Mouse (Mus musculus) heart, postnatal 0 days (tissue): ENCODE measurements around the gene Slco2b1. TPM values are rescaled to one million over a fixed set of nuclear protein-coding genes. Genes with fewer than 3 reads are reported as not detected.

Experiments used
- ATAC-seq: fragments of 200-750 bp; cut with Nextera tagmentation; 2 replicates; pipeline ENCODE4 v1.8.0; 2017; ENCODE audit warnings: low read depth, moderate number of reproducible peaks, moderate library complexity; ENCODE audit not compliant: insufficient read depth
- DNase-seq: peaks from one replicate; pipeline ENCODE4 v3.0.0-alpha.2; 2016; ENCODE audit warnings: low spot score
- H3K27ac ChIP-seq: fragments of 300-500 bp; sonication (generic); 2 replicates; pipeline ENCODE4 v1.5.1; 2014; ENCODE audit warnings: low read depth, mild to moderate bottlenecking
- H3K27me3 ChIP-seq: fragments of 300-500 bp; sonication (generic); 2 replicates; pipeline ENCODE4 v1.6.1; 2014; ENCODE audit warnings: low read length, mixed read lengths; ENCODE audit not compliant: control insufficient read depth, insufficient read depth
- H3K36me3 ChIP-seq: fragments of 300-500 bp; sonication (generic); replicated peaks from 2 replicates; pipeline ENCODE4 v1.6.1; 2014; ENCODE audit warnings: low read length, mixed read lengths; ENCODE audit not compliant: control insufficient read depth, insufficient read depth
- H3K4me1 ChIP-seq: fragments of 300-500 bp; sonication (generic); 2 replicates; pipeline ENCODE4 v1.6.1; 2014; ENCODE audit warnings: antibody characterized with exemption; ENCODE audit not compliant: control insufficient read depth, insufficient read depth
- H3K4me2 ChIP-seq: fragments of 300-500 bp; sonication (generic); 2 replicates; pipeline ENCODE4 v1.6.1; 2014; ENCODE audit warnings: low read depth, mild to moderate bottlenecking, low read length, moderate library complexity
- H3K4me3 ChIP-seq: fragments of 300-500 bp; sonication (generic); 2 replicates; pipeline ENCODE4 v1.5.1; 2014; ENCODE audit warnings: low read depth, low read length
- H3K9ac ChIP-seq: fragments of 300-500 bp; sonication (generic); replicated peaks from 2 replicates; pipeline ENCODE4 v1.6.1; 2014; ENCODE audit warnings: low read depth, low read length, mixed read lengths
- H3K9me3 ChIP-seq: fragments of 300-500 bp; sonication (generic); replicated peaks from 2 replicates; pipeline ENCODE4 v1.6.1; 2016; ENCODE audit warnings: low read length; ENCODE audit not compliant: control insufficient read depth
- CTCF ChIP-seq: IDR thresholded peaks from 2 replicates; pipeline ENCODE4 v1.5.1; 2016; ENCODE audit warnings: antibody characterized with exemption, control low read depth, low read depth
- EP300 ChIP-seq: IDR thresholded peaks from 2 replicates; pipeline ENCODE4 v1.6.1; 2016; ENCODE audit warnings: antibody characterized with exemption, low read depth
- WGBS: fragments of 180-500 bp; shearing (Covaris S2); extraction: QIAGEN DNeasy Blood & Tissue Kit; methylation state at CpG from one replicate; pipeline ENCODE4 v1.1.7; 2014; 5-methylcytosine and 5-hydroxymethylcytosine counted together
- polyA plus RNA-seq: library from polyadenylated mRNA; unstranded; fragments of >200 nt; fragmentation: Nextera tagmentation; extraction: Ambion mirVana; gene quantifications from 2 replicates; pipeline ENCODE4 v1.2.1, GENCODE M21; 2015
- total RNA-seq: library from RNA; depleted of rRNA; stranded (reverse); fragments of >200 nt; gene quantifications from 2 replicates; pipeline ENCODE4 v1.2.3, GENCODE M21; 2014; ENCODE audit warnings: low replicate concordance

Gene Slco2b1
- total and polyA plus RNA-seq, 2 experiments from 2014 or later = 2.4 to 7.8 TPM

- TF ChIP-seq CTCF (no peak), EP300 (no peak)
- peaks cover 19% of the 10 kb centered on the region; the same call in 1 of the 2 replicates for H3K27me3 ChIP-seq
- ATAC-seq (no peak), DNase-seq (no peak)
- H3K27ac ChIP-seq = no peak overlapping the region
- no peak overlapping the region for H3K9ac ChIP-seq
- no peak overlapping the region for H3K4me3 ChIP-seq
- H3K4me2 ChIP-seq = no peak overlapping the region
- no peaks in the 10 kb centered on the region for H3K9me3 ChIP-seq
- H3K4me1 ChIP-seq = 0 out of 2 replicates have a peak, but pooled peaks cover 4% of the 10 kb centered on the region
- H3K36me3 ChIP-seq = no peaks in the 10 kb centered on the region
- WGBS = 81% methylated on average over 4 of the region's 4 CpGs
Measured at GRCm38 (mm10) chr7:99712431-99712830, 1.3 kb upstream of the Slco2b1 start.

GRCm38 (mm10) chr7:99710476-99710875, 664 bp downstream of the Slco2b1 start:
- WGBS = 8% methylated on average over 1 of the region's 1 CpGs
- Histone ChIP-seq H3K4me2 (no peak overlapping the region), H3K9ac (no peak overlapping the region), H3K27ac (no peak overlapping the region), H3K9me3 (no peaks in the 10 kb centered on the region), H3K4me1 (0 out of 2 replicates have a peak, but pooled peaks cover 7% of the 10 kb centered on the region), H3K27me3 (peaks cover 19% of the 10 kb centered on the region; the same call in 1 of the 2 replicates), H3K36me3 (no peaks in the 10 kb centered on the region), H3K4me3 (no peak overlapping the region)
- TF ChIP-seq CTCF (peak; percentile 83), EP300 (no peak)
- ATAC-seq (no peak), DNase-seq (no peak)

DNA sequence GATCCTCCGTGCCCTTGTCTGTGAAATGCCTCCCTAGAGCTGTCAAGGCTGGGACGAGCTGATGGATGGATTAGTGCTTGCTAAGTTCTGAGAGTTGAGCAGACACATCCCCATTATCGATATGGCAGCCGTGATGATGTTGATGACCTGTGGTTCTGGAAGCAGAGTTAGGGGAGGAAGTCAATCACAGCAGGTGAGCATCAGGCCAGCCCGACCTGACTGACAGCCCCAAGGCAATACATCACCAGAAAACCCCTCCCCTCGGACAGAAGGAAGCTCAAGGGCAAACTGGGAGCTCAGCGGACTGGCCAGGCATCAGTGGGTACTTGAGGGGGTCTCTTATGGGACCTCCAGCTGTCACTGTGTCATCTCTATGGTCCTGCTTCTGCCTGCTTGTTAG, 1.1 kb downstream of the Slco2b1 start:
- no peak for ATAC-seq
- H3K9ac ChIP-seq = no peak overlapping the region
- no peak for DNase-seq
- no peak for TF ChIP-seq EP300
- no peak for TF ChIP-seq CTCF
- H3K4me1 ChIP-seq = 0 out of 2 replicates have a peak, but pooled peaks cover 7% of the 10 kb centered on the region
- no peaks in the 10 kb centered on the region for H3K9me3 ChIP-seq
- H3K4me3 ChIP-seq = no peak overlapping the region
- no peak overlapping the region for H3K27ac ChIP-seq
- 64% methylated on average over 7 of the region's 7 CpGs for WGBS
- no peak overlapping the region for H3K4me2 ChIP-seq
- peaks cover 19% of the 10 kb centered on the region; the same call in 1 of the 2 replicates for H3K27me3 ChIP-seq
- H3K36me3 ChIP-seq = no peaks in the 10 kb centered on the region

DNA sequence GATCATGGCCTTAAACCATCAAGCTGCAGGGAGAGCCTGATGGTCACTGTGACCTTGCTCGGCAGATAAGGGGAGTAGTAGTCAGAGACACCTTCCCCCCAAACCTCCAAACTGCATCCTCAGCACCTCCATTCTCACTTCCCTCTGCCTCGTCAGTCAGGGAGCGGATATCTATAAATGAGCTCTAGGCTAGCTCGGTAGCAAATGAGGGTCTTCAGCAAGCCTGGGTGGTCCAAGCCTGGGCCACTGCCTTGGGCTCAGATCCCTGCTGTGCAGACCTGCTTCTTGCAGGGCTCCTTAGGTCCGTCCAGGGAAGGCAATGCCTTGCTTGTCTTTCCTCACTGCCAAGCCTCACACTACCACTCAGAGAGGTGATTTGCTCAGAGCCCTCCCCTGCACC, 2.4 kb downstream of the Slco2b1 start:
- no peak for DNase-seq
- H3K27me3 ChIP-seq = peaks cover 19% of the 10 kb centered on the region; the same call in 1 of the 2 replicates
- H3K4me1 ChIP-seq = 0 out of 2 replicates have a peak, but pooled peaks cover 7% of the 10 kb centered on the region
- WGBS = 71% methylated on average over 5 of the region's 5 CpGs
- H3K9ac ChIP-seq = no peak overlapping the region
- H3K9me3 ChIP-seq = no peaks in the 10 kb centered on the region
- H3K4me3 ChIP-seq = no peak overlapping the region
- H3K27ac ChIP-seq = no peak overlapping the region
- TF ChIP-seq EP300 (no peak), CTCF (no peak)
- H3K36me3 ChIP-seq = no peaks in the 10 kb centered on the region
- ATAC-seq = no peak
- H3K4me2 ChIP-seq = no peak overlapping the region

GRCm38 (mm10) chr7:99708301-99708721, 2.8 kb downstream of the Slco2b1 start:
- Histone ChIP-seq H3K27ac (no peak overlapping the region), H3K36me3 (no peaks in the 10 kb centered on the region), H3K4me1 (0 out of 2 replicates have a peak, but pooled peaks cover 7% of the 10 kb centered on the region), H3K4me3 (no peak overlapping the region), H3K4me2 (no peak overlapping the region), H3K9me3 (no peaks in the 10 kb centered on the region), H3K9ac (no peak overlapping the region), H3K27me3 (peaks cover 17% of the 10 kb centered on the region; the same call in 1 of the 2 replicates)
- WGBS = 63% methylated on average over 8 of the region's 8 CpGs
- ATAC-seq (no peak), DNase-seq (no peak)
- no peak for TF ChIP-seq EP300

DNA sequence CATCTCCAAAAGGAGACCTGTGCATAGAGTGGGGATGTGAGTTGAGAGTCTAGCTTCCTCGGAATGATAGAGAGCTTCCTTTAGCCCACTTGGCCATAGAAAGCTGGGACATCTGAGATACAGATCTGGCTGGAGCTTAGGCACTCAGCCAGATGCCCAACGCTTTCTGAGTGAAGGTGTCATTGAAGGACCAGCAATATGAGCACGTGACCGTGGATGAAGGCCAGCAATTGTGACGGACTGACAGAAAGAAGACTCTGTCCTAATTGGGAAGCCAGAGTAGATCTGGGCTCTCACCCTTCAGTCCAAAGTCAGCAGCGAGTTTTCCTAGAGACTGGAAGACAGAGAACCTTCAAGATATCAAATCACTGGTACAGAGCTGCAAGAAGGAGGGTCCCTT, 3.5 kb downstream of the Slco2b1 start:
- H3K27ac ChIP-seq = peak overlapping the region; percentile 80
- no peak overlapping the region for H3K9ac ChIP-seq
- no peak for TF ChIP-seq EP300
- H3K9me3 ChIP-seq = no peaks in the 10 kb centered on the region
- H3K4me2 ChIP-seq = no peak overlapping the region
- H3K4me3 ChIP-seq = no peak overlapping the region
- H3K27me3 ChIP-seq = peaks cover 16% of the 10 kb centered on the region; the same call in 1 of the 2 replicates
- DNase-seq (no peak), ATAC-seq (no peak)
- 47% methylated on average over 6 of the region's 6 CpGs for WGBS
- no peaks in the 10 kb centered on the region for H3K36me3 ChIP-seq
- 0 out of 2 replicates have a peak, but pooled peaks cover 7% of the 10 kb centered on the region for H3K4me1 ChIP-seq
